Mouse (Mus musculus) ES-E14 (cell line): ENCODE measurements around the gene Dnlz.

Experiments used
- CHD2 ChIP-seq: IDR thresholded peaks from 2 replicates; pipeline ENCODE4 v1.6.1; 2014; ENCODE audit warnings: mild to moderate bottlenecking, low read depth, low read length, inconsistent platforms
- HCFC1 ChIP-seq: IDR thresholded peaks from 2 replicates; pipeline ENCODE4 v1.6.1; 2012; ENCODE audit warnings: low read length, inconsistent platforms, borderline replicate concordance; ENCODE audit not compliant: insufficient read depth
- MAFK ChIP-seq: IDR thresholded peaks from 2 replicates; pipeline ENCODE4 v1.6.1; 2014; ENCODE audit warnings: mild to moderate bottlenecking, low read depth, low read length, inconsistent platforms; ENCODE audit not compliant: insufficient read depth
- ZC3H11A ChIP-seq: IDR thresholded peaks from 2 replicates; pipeline ENCODE4 v1.6.1; 2012; ENCODE audit warnings: low read depth, mild to moderate bottlenecking, inconsistent platforms, low read length, borderline replicate concordance
- ZNF384 ChIP-seq: IDR thresholded peaks from 2 replicates; pipeline ENCODE4 v1.6.1; 2012; ENCODE audit warnings: low read depth, low read length, inconsistent platforms

DNA sequence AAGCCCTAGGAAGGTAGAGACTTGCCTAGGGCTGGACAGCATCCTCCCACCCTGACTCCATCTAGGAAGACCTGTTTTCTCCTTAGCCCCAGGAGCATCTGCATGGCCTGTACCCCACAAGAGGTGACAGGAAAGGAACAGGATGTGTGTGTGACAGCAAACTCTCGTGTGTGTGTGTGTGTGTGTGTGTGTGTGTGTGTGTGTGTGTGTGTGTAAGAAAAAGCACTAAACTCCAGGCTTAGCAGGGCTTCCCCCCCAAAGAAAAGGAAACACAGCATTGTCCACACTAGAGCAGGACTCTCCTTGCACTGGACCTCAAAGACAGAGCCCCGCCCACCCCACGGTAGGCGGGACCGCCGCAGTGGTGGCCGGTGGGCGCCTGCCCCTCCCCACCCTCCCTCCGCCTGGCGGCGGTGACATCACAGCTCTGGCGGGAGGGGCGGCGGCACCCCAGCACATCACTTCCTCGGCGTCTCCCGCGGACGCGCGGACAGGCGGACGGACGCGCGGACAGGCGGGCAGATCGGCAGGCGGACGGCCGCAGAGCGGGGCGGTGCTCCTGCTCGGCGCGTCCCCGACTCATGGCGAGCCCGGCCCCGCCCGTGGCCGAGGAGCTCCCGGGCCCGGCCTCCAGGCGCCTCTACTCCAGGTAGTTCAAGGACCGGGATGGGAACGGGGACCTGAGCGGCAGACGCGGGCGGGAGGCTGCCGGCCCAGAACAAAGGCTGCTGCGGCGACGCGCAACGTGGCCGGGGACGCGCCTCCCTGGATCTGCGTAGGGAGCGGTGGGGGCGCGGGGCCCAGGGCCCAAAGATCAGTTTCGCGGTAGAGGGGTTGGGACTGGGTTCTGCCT, 36.6 kb downstream of the Dnlz start, which contains the start of gene Gpsm1:
- no peak for TF ChIP-seq CHD2
- TF ChIP-seq HCFC1 = no peak
- TF ChIP-seq ZNF384 = no peak
- TF ChIP-seq MAFK = no peak
- TF ChIP-seq ZC3H11A = no peak
